Mouse (Mus musculus): Measurements from ENCODE around the gene Ttyh3.

Gene Ttyh3

DNA sequence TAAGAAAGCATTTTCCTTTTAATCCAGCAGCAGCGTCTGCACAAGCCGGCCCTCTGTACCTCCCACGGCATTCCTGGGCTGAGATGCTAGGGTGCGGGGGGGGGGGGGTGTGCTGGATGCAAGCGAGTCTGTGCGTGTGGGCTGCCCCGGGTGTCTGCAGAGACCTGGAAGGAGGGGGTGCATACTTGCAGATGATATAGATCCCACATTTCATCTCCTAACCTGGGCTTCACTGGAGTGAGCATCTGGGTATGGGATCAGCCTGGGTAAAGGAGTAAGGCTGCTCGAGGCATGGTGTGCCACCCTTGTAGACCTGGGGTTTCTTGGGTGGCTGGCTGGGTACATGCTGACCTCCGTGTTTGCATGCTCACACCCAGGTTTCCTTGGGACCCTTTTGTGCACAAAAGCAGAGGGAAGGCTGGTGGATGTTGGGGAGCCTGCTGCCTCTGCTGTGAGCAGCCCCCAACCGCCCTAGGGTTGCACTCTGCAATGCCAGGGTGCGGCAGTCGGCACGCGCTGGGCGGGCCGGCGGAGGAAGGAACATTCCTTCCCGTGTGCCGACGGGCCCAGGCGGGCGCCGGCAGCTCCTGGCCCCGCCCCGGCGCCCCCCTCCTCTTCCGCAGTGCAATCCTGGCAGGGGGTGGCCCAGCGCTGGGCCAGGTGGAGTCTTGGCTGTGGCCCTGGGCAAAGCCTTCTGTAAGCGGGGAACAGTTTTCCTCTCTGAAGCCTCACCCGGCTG lies 38.4 kb downstream of the Ttyh3 start:
- no peak for DNase-seq (ENCODE audit: extremely low read depth, low read depth, low spot score)

DNA sequence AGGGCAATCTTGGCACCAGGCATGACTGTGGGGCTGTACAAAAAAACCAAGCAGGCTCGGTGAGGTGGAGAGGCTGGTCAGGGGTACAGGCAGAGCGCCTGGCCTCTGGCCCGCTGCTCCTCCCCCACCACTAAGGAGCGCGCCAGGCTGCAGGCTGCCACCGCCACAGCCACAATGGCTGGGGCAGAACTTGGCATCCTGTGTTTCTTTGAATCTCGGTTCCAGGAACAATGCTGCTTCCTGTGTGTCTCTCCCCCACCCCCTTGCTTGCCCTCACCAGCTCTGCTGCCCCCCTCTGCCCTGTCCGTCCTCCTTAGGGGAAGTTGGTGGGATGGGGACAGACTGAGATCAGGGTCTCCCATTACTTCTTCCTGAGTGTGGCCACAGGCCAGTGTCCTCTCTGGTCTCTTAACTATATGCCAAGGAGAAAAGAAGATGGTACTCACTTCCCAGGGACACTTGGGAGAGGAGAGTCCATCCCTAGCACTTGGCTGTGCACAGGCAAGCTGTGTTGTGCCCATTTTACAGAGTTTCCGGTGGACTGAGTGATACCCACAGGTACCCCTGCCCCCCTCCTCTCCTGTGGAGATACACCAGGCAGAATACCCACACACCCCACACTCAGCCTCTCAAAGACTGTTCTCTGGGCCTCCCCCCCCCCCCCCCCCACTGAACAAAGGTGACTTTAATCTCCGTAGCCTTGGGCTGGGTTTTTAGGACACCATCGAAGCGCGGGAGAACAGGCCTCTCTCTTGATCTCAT lies 39.1 kb downstream of the Ttyh3 start:
- DNase-seq (ENCODE audit: extremely low read depth, low read depth, low spot score): no peak

DNA sequence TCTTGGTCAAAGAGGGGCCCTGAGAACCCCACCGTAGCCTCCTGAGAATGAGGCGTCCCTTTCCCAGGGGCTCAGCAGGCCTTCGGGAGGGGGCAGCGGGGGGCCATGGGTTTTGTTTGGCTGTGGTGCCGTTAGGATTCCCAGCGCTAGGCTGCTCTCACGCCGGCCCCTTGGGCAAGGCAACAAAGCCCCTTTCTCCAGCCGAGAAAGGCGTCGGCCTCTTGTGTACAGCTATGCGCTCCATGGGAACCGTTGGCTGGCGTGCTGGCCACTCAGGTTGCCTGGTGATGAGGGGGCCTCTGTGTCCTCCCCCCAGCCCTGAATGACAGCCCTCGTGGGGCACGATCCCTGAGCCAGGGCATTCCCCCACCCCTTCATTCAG lies 40.2 kb downstream of the Ttyh3 start:
- no peak for DNase-seq (ENCODE audit: extremely low read depth, low read depth, low spot score)

DNA sequence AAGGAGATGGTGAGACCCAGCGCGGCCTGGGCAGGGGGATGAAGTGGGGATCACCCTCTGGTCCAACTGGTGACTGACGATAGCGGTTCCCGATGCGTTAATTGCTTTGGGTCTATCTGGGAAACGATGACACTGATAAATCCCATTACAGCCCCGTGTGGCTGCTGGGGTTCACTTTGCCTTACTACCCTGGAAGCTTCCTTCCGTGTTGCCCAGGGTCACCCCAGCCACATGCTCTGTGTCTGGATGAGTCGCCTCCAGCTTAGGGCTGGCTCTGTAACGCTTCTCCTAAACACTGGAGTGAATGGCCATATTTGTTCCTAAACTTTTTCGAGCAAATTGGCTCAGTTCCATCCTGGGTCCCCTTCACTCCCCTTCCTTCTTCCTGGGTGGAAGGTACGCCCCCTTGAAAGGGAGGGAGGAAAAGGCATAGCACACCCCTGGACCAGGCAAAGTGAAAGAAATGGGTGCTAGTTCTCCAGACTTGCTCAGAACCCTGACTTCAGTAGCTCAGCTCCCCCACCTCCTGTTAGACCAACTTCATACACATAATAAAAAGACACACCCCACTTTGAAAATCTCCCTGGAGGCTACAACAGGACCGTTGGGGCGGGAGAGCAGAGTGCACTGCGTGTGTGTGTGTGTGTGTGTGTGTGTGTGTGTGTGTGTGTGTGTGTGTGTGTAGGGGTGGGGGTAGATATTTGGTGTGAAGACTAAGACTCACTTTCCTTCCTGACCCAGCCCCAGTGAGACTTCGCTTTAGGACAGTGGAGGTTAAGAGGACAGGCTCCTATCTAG lies 40.8 kb downstream of the Ttyh3 start:
- no peak for DNase-seq (ENCODE audit: extremely low read depth, low read depth, low spot score)

DNA sequence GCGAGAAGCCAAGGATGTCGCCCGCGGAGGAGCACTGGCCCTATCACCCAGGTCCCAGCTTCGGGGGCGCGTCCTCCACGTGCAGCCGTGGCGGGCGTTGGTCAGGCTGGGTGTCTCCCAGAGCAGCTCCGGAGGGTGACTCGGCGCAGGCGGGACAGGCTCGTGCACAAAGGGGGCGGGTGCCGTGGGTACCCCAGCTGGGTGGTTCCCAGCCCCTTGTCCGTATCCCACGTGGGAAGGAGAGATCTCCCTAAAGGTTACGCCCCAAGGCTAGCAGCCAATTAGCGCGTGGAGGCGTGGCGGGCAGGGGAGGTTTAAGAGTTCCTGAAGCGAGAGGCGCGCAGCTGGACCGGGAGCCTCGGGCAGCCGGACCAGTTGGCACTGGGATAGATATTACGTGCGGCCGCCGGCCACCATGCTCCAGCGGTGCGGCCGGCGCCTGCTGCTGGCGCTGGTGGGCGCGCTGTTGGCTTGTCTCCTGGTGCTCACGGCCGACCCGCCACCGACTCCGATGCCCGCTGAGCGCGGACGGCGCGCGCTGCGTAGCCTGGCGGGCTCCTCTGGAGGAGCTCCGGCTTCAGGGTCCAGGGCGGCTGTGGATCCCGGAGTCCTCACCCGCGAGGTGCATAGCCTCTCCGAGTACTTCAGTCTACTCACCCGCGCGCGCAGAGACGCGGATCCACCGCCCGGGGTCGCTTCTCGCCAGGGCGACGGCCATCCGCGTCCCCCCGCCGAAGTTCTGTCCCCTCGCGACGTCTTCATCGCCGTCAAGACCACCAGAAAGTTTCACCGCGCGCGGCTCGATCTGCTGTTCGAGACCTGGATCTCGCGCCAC lies 41.6 kb downstream of the Ttyh3 start, which contains the start of gene Lfng:
TSS of gene Lfng (plus strand) at position 320 of the 835 bp plus-strand sequence.
- no peak for DNase-seq (ENCODE audit: extremely low read depth, low read depth, low spot score)

DNA sequence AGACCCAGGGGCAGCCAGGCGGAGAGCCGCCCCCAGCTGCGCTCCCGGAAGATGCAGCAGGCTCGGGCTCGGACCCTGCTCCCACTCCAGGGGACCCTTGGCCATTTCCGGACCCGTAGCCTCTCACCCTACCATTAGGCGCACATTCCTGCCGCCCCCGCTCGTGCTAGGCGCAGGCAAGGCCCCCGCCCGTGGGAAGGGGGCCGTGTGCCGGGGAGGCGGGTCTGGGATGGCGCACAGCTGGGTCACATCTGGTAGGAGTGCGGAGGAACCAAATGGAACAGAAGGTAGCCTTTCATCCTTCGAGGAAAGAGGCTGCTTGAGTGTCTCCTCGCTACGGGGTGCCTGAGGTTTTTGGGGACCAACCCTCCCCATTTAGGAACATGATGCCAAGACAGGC lies 42.4 kb downstream of the Ttyh3 start:
- DNase-seq (ENCODE audit: extremely low read depth, low read depth, low spot score): no peak

DNA sequence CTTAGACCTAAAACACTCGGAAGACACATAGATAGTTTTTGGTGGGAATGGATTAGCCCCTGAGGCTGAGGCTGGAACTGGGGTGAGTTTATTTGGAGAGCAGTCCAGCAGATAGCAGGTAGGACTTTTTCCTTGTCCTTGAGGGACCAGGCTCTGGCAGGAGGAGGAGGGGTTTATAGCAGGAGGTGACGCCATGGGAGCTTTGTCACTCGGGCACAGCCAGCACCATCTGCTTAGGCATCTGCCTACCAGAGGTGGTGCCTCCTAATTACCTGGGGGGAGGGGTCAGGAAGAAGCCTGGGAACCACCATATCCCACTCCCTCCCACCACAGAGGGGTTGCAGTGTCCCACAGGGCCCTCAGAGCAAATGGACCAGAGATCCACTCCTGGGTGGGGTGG lies 43.6 kb downstream of the Ttyh3 start:
- no peak for DNase-seq (ENCODE audit: extremely low read depth, low read depth, low spot score)

DNA sequence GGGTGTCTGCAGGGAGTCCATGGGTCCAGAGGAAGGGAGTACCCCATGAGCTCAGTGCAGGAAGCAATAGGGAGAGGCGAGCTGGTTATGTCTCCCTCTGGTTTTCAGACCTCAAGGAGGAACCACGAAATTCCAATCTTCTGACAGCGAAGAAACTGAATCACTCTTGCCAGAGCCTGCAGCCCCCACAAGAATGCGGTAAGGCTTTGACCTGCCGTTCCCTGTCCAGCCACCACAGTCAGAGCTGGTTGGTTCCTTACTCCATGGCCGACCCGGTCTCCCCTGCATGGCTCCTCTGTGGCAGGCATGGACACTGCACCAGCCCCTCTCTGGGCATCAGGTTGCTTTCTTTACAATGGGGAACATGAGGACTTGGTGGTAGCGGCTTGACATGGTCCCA lies 44.4 kb downstream of the Ttyh3 start:
- no peak for DNase-seq (ENCODE audit: extremely low read depth, low read depth, low spot score)

DNA sequence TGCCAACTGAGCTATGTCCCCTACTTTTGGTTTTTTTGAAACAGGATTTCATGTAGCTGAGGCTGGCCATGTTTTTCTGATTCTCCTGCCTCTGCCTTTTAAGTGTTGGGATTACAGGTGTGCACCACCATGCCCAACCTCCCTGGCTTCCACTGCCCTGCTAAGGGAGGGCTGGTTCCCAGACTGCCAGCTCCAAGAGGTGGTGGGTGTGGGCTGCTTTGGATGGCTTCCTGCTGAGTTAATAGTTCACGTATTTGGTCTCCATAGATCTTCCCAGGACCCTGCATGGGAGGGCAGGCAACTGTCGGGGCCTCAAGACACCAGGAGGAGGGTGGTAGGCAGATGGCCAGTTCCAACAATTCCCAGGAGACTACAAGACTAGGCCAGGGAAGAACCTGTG lies 46.3 kb downstream of the Ttyh3 start:
- DNase-seq (ENCODE audit: extremely low read depth, low read depth, low spot score): no peak

DNA sequence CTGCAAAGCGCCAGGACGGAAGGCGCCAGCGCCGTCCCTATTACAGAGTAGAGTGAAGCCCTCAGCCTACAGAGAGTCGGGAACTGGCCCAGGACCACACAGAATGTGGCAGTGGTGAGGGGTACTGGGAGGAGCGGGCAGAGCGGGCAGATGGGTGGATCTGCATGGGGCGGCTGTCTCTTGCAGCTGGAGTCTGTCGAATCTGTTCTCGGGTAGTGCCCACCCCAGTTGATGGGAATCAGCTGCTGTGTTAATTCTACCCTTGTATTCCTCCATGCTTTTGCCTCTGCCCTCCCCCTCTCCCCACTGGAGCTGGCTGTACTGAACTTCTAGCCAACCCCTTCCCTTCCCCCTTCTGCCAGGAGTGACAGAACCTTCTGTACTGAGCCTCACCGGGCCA lies 47.1 kb downstream of the Ttyh3 start:
- DNase-seq (ENCODE audit: extremely low read depth, low read depth, low spot score): no peak

DNA sequence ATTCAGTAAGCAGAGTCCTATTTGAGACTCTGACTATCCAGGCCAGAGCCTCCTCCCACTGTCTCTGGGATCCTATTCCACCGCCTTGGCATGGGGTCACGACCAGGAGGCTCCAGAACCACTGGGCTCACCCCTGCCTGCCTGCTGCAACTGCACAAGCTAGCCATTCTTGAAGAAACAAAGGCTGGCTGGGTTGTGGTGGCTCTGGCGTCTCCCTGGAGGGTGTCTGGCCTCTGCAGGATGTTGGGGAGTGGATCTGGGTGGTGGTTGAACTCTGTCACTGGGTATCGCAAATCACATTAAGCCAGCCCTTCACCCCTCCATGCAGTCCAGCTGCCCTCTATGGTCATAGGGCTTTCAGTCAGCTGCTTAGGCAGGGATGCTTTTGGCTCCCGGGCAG lies 48.9 kb downstream of the Ttyh3 start:
- DNase-seq (ENCODE audit: extremely low read depth, low read depth, low spot score): no peak

DNA sequence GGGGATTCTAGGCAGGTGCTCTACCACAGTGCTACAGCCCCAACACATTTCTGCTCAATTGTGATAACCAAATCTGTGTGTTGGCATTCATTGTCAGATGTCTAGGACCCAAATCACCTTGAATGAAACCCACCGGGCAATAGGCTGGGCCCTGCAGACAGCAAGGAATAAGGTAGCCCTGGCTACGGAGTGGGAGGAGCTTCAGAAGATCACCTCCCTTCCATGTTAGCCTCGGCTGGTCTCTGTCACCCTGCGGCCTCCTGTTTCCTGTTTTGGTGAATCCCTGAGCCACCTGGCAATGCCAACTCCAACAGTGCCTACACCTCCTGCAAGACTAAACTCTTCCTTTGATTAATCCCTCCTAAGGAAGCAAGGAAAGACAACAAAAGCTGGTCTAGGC lies 51.0 kb downstream of the Ttyh3 start:
- DNase-seq (ENCODE audit: extremely low read depth, low read depth, low spot score): no peak

DNA sequence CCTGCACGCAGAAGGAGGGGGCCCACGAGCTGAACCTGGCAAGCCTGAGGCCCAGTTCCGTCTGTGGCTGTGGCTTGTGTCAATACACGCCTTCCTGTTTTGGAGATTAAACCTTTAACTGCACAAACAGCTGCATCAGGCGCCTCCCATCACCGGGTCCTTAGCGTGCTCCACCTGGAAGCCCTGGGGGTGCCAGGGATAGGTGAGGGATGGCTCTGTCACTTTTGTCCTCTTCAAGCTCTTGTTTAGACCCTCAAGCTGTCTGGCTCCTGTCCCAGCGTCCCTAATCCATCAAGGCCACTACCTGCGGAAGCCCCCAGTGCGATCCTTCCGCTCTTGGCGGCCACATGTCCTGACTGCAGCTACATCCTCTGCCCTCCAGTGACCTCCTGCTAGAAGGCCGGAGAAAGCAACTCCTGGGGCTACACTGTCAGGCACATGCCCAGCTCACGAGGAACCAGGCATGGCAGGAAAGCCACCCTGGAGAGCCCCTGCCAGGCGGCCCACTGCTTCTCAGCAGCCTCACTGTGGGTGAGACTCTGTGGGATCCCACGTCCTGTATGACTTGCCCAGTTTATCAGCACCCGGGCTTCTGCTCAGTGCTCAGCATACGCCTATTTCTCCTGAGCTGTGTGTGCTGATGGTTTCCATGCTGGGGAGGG lies 51.8 kb downstream of the Ttyh3 start:
- DNase-seq (ENCODE audit: extremely low read depth, low read depth, low spot score): no peak

DNA sequence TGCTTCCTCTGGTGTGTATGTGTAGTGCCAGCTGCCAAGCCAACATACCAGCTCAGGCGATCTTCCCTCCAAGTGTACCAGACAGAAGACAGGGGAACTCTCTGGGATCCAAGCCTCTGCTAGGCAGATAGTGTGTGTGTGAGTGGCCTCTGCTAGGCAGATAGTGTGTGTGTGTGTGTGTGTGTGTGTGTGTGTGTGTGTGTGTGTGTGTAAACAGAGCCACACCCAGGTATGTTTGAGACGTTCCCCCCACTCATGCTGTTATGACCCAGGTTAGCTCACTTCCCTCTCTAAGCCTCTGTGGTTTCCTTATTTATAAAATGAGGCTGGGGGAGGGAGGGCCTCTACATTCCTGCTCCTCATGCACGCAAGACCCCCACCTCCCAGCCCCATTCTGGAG lies 52.4 kb downstream of the Ttyh3 start:
- DNase-seq (ENCODE audit: extremely low read depth, low read depth, low spot score): no peak

DNA sequence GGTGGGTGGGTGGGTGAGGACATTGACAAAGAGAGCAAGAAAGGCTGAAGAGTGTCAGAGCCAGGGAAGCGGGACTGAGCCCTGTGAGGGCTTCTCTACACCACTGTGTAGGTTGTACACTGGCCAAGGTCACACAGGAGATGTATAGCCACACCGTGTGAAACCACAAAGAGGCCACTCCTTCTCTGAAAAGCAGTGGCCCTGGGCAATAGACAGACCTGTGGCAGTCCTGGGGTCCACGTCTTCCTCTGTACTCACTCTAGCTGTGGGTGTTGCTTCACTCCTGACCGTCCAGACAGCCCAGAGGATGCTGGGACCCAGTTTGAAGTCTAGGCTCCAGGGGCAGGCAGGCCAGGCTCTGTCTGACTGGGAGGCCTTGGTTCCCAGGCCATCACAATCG lies 54.0 kb downstream of the Ttyh3 start:
- DNase-seq (ENCODE audit: extremely low read depth, low read depth, low spot score): no peak

DNA sequence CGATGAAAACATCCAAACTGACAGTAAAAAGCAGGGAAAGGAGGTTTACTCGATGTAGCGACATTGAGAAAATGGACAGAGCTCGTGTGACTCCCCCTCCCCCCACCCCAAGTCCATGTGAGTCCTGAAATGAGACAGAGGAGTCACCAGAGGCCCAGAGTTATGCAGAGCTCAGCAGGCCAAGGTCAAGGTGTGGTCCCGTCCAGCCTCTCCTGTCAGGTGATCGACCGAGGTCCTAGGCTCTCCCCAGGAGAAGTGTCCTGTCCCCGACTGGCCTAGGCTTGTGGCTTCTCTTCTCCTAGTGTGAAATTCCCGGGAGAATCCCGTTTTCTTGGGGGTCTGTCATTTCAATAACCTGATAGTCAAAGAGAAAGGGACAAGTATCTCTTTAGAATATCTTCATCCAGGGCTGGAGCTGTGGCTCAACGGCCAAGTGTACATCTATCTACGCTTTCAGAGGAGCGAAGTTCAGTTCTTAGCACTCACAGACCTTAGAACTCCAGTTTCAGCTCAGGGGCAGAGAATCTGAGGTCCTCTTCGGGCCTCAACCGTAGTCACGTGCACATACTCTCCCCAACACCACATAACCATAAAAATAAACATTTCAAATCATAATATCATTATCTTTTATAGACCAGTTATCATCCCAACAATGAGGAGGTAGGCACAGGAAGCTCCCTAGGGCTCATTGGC lies 59.6 kb downstream of the Ttyh3 start:
- DNase-seq (ENCODE audit: extremely low read depth, low read depth, low spot score): no peak

DNA sequence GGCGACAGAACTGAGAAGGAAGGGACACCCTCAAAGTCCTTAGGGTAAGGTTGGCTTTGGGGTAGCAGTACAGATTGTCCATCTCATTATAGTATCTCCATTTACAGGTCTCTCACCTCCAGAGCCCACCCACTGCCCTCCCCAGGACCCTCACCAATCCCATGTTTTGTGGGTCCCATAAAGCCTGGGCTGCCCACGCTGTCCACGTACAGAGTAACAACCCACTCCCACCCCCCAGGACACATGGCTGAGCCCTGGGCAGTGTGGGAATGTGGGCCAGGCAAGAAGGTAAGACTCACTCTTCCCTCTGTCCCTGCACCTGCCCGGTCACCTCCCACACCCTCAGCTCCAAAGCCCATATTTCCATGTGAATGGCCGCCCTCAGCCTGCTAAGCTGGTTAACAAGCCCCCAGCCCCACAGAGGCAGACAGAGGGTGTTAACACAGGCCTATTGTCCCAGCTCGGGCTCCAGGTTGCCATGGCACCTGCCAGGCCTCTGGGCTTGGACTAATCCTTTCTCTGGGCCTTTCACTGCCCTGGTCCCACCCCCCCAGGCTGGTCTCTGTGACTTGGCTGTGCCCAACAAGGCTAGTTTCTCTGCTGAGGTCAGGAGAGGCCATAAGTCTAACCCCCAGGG lies 65.0 kb downstream of the Ttyh3 start:
- no peak for DNase-seq (ENCODE audit: extremely low read depth, low read depth, low spot score)

DNA sequence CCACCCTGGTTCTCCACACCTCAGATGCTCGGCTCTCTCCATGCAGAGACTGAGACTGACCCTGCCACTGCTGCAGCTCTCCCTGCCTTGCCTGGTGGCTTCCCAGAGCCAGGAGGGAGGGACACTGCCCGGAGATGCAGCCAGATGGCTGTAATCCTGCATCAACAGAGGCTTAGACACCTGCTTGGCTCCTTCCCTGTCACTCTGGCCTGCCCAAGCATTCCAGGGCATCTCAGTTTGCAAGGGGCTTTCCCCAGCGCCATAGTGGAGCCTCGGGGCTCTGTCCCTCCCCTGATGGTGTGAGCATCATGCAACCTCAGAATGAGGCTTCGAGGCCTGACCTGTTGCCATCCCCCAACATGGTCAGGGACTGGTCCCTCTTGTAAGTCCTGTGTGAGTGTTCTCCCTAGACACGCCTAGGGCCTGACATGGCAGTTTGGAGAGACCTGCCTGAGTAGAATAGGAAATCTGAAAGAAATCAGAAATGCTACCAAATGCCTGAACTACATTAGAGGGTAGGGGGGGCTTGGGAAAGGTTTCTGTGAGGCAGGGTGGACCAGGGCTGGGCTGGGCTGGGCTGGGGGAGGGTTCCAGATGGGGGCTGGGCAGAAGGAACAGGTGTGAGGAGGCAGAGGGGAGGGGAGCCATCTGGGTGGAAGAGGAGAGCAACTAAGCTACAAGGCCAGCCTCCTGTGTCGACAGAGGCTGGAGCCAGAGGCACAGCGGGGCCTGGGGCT lies 65.7 kb downstream of the Ttyh3 start:
- DNase-seq (ENCODE audit: extremely low read depth, low read depth, low spot score): no peak

DNA sequence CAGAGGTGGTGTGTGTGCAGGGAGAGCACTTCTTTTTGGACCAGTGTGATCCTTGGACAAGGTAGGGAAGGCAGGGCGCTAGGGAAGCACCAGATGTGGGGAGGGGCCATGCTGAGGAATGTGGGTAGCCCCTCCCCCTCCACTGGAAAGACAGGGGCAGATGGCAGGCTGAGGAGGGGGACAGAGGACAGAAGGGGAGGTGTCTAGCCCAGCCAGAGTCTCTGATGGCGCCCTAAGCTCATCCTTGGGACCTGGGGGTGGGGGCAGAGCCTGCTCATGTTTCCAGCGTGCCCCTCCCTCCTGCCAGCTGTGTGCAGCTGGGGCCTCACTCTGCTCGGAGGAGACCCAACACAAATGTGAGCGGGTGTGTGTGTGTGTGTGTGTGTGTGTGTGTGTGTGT lies 67.3 kb downstream of the Ttyh3 start:
- DNase-seq (ENCODE audit: extremely low read depth, low read depth, low spot score): no peak

All from fat pad, adult 2 months (tissue).